Mouse (Mus musculus): ENCODE data around the gene Uspl1. TPM values are rescaled to one million over a fixed set of nuclear protein-coding genes. Genes with fewer than 3 reads are reported as not detected.
"Not testable (repeated sequence)": the region's sequence is repeated elsewhere in the genome, so short reads cannot be mapped to it uniquely, and the experiment has no call there.

The Uspl1 gene
- total RNA-seq (2021): 10 to 100 TPM; 19.1 to 23.6 TPM

- DNase-seq: peak; percentile 99 to 100
- intact Hi-C loops (cut with DNase I): loop anchor here (1.0 to 10.0 kb wide), 4 partner anchors 44 to 341 kb away; partner anchors contain the start of genes Katnal1 and Wdr95
These were observed at the start of gene Uspl1, which contains the start of gene Hmgb1 for GRCm38 (mm10) chr5:149184104-149184843. TSS of gene Uspl1 (plus strand) at chr5:149184350. TSS of gene Hmgb1 (minus strand) at chr5:149184489.

GRCm38 (mm10) chr5:149134751-149135454 lies 49.2 kb upstream of the Uspl1 start:
- intact Hi-C loops (cut with DNase I): loop anchor here (10.0 kb wide), 1 partner anchor 650 kb away; no protein-coding TSS in a partner anchor
- DNase-seq: peak; percentile 29 to 34

- no peak for DNase-seq
- intact Hi-C loops (cut with DNase I): loop anchor here (10.0 kb wide), 1 partner anchor 651 kb away; no protein-coding TSS in a partner anchor
These were observed 48.4 kb upstream of the Uspl1 start for GRCm38 (mm10) chr5:149135455-149136354.

- DNase-seq: peak; percentile 67 to 68
- intact Hi-C loops (cut with DNase I): loop anchor here (10.0 kb wide), 1 partner anchor 652 kb away; no protein-coding TSS in a partner anchor
These were observed 47.2 kb upstream of the Uspl1 start for GRCm38 (mm10) chr5:149136933-149137365.

- intact Hi-C loops (cut with DNase I): loop anchor here (10.0 kb wide), 1 partner anchor 653 kb away; no protein-coding TSS in a partner anchor
- DNase-seq: no peak
These were observed 46.7 kb upstream of the Uspl1 start for GRCm38 (mm10) chr5:149137447-149137846.

- DNase-seq: not testable (repeated sequence)
- intact Hi-C loops (cut with DNase I): loop anchor here (10.0 kb wide), 1 partner anchor 653 kb away; no protein-coding TSS in a partner anchor
These were observed 46.1 kb upstream of the Uspl1 start for GRCm38 (mm10) chr5:149138087-149138486.

- DNase-seq: no peak
- intact Hi-C loops (cut with DNase I): no loop called here
These were observed 43.8 kb upstream of the Uspl1 start for GRCm38 (mm10) chr5:149140336-149140735.

- intact Hi-C loops (cut with DNase I); DNase-seq: not testable (repeated sequence)
These were observed 43.0 kb upstream of the Uspl1 start for GRCm38 (mm10) chr5:149141155-149141554.

GRCm38 (mm10) chr5:149143766-149144375 lies 40.3 kb upstream of the Uspl1 start:
- peak in 1 of 2 experiments; percentile 54 for DNase-seq
- intact Hi-C loops (cut with DNase I): no loop called here

GRCm38 (mm10) chr5:149146691-149147090 lies 37.5 kb upstream of the Uspl1 start:
- no peak for DNase-seq
- intact Hi-C loops (cut with DNase I): no loop called here

GRCm38 (mm10) chr5:149147386-149148000 lies 36.7 kb upstream of the Uspl1 start:
- intact Hi-C loops (cut with DNase I): no loop called here
- DNase-seq: no peak

- DNase-seq: no peak
- intact Hi-C loops (cut with DNase I): no loop called here
These were observed 33.3 kb upstream of the Uspl1 start for GRCm38 (mm10) chr5:149150882-149151281.

GRCm38 (mm10) chr5:149152063-149152773 lies 31.9 kb upstream of the Uspl1 start:
- peak; percentile 55 to 73 for DNase-seq
- intact Hi-C loops (cut with DNase I): no loop called here

GRCm38 (mm10) chr5:149152774-149153155 lies 31.4 kb upstream of the Uspl1 start:
- intact Hi-C loops (cut with DNase I): no loop called here
- peak; percentile 67 to 68 for DNase-seq

- intact Hi-C loops (cut with DNase I): no loop called here
- no peak for DNase-seq
These were observed 27.1 kb upstream of the Uspl1 start for GRCm38 (mm10) chr5:149156886-149157563.

GRCm38 (mm10) chr5:149159021-149159420 lies 25.1 kb upstream of the Uspl1 start:
- peak; percentile 32 to 55 for DNase-seq
- intact Hi-C loops (cut with DNase I): no loop called here

GRCm38 (mm10) chr5:149160469-149160868 lies 23.7 kb upstream of the Uspl1 start:
- intact Hi-C loops (cut with DNase I): no loop called here
- DNase-seq: no peak

GRCm38 (mm10) chr5:149162890-149163289 lies 21.3 kb upstream of the Uspl1 start:
- DNase-seq: peak; percentile 16 to 24
- intact Hi-C loops (cut with DNase I): loop anchor here (2.0 kb wide), 1 partner anchor 20 kb away; no protein-coding TSS in a partner anchor
